Mouse (Mus musculus): ENCODE measurements at regions not wholly inside any gene's neighbourhood (a gene's known extent, or its start where the extent isn't known, plus 50 kb on each side); places are given as distances from the start of the nearest gene placed in this dataset.
"Not testable (repeated sequence)": the region's sequence is repeated elsewhere in the genome, so short reads cannot be mapped to it uniquely, and the experiment has no call there.

- no peak for DNase-seq
Observed at GRCm38 (mm10) chr4:23787417-23788204, 708.6 kb upstream of the Mms22l start.

DNA sequence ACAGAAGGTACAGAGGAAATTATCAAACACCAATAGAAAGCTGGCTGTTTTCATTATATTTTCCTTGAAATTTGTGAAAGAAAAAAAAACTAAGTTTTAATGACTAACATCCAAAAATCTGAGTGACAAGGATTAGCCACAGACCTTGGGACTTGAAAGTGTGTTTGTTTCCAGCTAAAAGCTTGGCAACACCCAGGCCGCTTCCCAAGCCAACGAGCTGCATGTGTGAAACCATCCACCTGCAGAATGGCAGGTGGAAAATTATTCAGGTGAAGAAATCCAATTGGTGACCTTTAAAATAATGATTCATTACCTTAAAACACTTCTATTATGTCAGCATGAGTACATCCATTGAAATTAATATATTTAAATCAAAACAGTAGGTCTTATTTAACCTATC, 672.7 kb upstream of the Mms22l start:
- DNase-seq: no peak

GRCm38 (mm10) chr4:23826885-23827284, 669.4 kb upstream of the Mms22l start:
- DNase-seq: no peak

DNA sequence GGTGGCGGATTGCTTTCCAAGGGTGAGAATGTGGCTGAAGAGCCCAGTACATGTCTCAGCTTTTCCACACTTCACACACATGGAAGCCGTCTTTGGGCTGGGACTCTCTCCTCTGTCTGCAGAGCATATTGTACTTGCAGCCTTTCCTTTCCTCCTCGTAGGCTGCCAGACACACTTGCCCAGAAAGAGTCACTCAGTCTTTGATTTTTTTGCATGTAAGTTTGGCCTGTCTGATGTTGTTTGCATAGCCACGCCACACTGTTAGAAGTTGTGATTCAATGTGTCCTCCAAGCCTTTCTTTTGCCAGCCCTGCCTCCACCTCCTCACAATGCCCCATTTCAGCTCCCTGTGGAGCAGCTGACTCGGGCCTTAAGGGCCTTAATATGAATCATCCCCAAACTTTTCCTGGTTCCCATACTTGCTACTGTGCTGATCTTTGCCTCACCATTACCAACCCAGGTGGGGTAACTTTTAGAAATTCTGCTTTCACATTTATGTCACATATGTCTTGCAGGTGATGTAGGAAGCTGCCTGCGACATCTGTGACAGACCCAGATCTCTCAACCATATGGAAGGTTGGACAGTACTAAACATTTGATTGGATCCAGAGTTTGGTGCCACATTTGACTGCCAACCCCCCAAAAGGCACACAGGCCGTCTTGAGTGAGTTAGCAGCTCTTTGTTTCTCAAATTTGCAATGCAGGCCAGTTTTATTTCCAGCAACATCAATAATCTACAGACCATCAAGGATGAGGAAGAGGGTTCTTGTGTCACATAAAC, 663.7 kb upstream of the Mms22l start:
- no peak for DNase-seq

DNA sequence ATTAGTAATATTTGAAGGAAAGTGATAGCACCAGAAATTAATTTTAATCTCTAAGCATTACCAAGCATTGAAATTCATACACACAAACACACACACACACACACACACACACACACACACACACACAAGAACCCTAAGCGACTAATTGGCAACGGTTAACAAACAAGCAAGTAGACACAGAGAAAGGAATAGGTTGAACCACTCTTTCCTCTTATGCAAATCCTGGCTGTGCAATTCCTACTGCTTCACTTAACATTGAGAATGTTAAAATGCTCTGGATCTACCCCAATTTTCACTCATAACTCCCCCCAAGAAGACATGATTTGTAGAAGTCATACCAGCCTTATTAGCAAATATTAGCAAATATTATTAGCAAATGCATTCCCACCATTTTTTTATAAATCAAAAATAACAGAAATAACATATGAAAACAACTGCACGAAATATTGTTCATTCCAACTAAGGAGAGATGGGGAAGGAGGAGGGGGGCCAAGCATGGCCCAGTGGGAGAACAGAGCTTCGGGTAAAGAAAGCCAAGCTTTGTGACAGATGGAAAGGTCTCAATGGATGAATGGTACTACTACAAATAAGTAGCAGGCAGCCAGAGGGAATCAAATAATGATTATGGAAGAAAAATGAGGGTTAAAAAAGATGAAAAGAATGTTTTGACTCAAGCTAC, 652.5 kb upstream of the Mms22l start:
- no peak for DNase-seq

DNA sequence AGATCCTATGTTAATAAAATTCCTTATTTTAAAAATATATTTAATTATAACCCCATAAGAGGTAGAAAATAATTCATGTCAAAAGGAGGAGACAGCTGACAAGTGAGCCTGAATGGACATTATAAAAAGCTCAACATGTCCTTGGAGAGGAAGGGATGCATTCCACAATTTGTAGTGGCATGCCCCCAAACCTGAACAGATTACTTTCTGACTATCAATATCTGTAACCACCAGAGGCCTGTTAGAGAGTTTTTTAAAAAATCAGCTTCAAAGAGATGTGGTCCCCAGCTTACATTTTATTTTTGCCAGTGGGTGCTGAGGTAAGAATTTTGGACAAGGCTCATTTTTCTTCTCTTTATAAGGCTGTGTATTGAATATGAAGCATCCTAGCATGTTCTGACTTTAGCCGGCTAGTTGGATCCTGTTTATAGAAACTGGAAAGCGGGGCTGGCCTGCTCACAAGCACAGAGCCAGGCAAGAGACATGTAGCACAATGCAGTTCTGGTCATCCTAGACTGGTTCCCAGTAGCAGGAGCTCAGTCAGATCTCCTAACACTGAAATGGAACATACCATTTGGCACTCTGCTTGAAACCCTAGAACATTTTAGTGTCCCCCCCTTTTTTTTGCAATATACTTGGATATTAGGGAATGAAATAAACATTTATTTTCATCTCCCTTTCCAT, 651.8 kb upstream of the Mms22l start:
- DNase-seq: no peak

GRCm38 (mm10) chr4:23845263-23845662, 651.0 kb upstream of the Mms22l start:
- DNase-seq: no peak

GRCm38 (mm10) chr4:23850640-23851039, 645.6 kb upstream of the Mms22l start:
- DNase-seq: no peak

DNA sequence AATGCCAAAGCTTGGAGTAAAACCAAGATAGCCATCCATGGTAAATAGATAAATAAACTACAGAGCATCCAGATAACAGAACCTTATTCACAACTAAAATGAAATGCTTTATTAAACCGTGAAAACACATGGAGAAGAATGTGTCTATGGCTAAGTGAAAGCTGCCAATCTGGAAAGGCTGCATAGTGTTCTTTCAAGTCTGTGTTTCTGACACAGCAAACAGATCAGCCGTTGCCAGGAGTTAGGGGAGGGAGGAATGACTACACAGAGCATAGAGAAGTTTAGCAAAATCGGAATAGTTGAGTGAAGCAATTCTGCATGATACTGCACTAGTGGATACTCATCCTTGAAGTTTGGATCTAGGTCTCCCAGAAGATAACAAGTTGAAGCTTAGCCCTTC, 633.8 kb upstream of the Mms22l start:
- no peak for DNase-seq

GRCm38 (mm10) chr4:23880007-23880406, 616.2 kb upstream of the Mms22l start:
- DNase-seq: no peak

DNA sequence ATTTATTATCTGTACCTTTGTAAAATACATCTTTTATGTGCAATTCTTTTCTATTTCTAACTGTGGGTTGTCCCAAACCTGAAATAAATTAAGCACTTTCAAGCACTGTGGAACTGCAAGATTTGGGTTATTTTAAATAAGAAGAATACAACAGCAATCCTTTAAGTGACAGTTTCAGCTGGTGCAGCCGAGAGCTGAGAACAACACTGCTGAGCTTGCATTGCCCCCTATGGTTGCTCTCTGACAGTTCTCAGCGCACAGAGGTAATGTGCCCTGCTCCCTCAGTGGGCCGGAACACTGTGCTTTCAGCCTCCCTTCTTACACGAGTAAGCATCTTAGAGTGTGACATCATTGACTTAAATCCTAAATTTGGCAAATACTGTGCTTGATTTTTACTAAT, 582.9 kb upstream of the Mms22l start:
- peak; percentile 1 to 6 for DNase-seq

DNA sequence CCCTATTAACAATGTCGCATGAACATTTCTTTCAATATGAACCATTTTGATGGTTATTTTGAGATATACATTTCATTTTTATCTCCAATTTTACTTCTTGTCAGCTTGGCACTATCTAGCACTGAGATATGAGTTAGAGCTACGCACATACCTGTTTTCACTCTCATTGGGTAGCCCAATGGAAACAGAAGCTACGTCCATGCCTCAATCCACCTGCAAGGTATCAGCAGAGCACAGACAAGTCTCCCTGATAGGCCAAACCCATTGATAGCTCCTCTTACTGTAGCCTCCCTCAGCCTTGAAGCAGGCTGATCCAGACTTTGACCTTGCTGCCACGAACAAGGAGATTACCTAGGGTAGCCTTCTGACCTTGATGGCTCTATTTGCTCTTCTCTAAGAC, 582.4 kb upstream of the Mms22l start:
- no peak for DNase-seq

- DNase-seq: no peak
Observed at GRCm38 (mm10) chr4:23914423-23914822, 581.8 kb upstream of the Mms22l start.

DNA sequence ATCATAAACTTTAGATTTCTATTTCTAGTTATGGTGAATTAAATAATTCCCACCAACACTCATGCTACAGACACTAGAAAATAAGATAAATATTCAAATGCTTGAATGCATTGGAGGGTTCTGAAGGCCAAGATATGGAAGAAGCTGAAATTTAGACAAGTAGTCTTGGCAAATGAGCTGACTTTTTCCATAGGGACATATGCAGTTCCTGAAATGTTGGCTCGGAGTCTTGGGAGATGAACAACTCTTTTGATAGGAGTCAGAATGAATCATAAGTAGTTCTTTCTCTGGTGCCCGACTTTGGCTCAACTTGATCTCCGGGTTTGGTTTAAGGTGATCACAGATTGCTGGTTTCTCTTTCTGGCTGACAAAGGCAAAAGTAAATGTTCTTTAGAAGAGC, 574.7 kb upstream of the Mms22l start:
- no peak for DNase-seq

GRCm38 (mm10) chr4:23954140-23954539, 542.1 kb upstream of the Mms22l start:
- no peak for DNase-seq

DNA sequence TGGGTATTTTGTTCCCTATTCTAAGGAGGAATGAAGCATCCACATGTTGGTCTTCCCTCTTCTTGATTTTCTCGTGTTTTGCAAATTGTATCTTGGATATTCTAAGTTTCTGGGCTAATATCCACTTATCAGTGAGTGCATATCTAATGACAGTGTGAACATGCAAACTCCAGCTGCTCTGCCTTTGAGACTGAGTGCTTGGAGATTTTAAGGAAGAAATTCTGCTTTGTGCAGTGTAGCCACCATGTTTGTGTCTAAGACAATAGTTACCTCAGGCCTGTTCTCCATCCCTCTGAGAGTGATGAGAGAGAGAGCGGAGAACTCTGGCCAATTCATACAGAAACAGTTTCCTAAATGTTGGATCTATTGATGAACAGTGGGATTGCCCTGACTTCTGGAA, 514.1 kb upstream of the Mms22l start:
- DNase-seq: not testable (repeated sequence)

DNA sequence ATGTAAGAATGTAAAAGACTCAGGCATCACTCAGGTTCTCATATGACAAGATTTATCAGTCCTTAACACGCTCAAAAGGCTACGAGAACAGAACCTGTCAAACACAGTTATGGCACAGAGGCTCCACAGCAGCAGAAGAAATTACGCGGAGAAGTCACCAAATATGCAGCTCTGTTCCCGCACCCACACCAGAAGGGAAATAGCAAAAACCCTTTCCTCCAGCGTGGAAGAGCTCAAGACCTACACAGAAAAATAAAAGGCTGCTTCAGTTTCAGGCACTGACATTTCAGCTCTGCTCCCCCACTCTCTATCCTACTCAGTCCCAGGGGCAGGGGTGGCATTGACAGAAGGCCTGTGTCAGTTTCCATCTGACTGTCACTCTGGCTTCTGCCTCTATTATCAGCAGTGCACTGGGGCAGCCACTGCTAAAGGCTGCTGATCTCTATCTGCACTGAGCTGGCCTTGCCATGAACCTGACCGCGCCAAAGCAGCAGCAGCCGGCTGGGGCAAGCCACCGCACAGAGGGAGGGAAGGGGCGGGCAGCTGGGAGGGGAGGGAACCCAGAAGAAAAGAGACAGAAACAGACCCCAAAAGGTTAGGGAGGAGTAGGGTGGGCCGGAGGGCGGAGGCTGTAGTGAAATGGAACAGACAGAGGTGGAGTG, 513.3 kb upstream of the Mms22l start:
- peak in 1 of 2 experiments; percentile 9 for DNase-seq

DNA sequence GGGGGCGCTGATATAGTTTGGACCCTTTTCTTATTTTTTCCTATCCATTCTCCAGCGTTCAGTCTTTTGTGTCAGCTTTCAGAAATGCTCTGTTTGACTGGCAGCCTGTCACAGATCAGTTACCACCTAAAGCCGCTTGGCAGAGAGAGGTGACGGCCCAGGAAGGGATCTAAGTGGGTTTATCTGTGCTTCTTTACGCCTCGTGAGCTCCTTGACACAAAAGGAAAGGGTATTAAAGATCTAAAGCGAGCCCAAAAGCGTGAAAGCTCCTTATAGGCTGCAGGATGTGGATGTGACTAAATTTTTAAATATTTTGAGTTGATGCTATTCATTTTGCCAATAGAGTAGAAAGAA, 512.8 kb upstream of the Mms22l start:
- DNase-seq: no peak

DNA sequence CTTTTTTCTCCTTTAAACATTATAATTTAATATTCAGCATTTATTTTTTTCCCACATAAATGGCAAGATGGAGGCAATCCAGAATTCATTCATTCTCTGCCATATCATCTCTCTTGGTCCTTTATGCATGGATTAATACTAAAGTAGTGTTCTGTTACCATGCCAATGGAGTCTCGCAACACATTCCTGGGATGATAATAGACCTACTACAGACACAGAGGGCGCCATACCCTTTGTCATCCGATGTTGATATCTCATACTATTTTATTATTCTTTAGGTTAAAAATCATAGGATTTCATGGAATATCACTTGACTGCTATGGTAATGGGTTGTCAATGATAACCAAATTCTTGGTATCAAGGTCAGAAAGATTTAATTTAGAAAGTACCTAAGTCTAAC, 512.2 kb upstream of the Mms22l start:
- no peak for DNase-seq

- DNase-seq: no peak
Observed at GRCm38 (mm10) chr4:23985956-23986355, 510.3 kb upstream of the Mms22l start.

DNA sequence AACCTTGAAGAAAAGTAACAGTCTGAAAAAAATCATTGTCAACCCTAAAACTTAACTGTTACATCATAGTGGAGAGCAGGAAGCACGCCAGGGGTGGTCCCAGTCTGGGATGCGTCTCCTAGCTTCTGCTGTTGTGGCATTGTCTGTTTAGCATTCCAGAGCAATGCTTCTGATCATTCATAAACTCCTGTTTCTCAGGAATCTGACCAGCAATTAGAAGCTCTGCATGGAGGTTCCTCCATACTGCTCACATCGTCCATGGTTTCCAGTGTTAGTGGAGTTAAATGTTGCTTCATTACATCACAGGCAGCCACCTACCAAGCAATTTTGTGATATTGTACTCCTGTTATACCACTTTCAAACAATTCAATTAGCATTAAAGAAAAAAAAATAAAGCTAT, 502.4 kb upstream of the Mms22l start:
- DNase-seq: no peak
